Mouse (Mus musculus): Measurements from ENCODE around the gene Poc1b.
"Not testable (repeated sequence)": the region's sequence is repeated elsewhere in the genome, so short reads cannot be mapped to it uniquely, and the experiment has no call there.

Poc1b gene

DNA sequence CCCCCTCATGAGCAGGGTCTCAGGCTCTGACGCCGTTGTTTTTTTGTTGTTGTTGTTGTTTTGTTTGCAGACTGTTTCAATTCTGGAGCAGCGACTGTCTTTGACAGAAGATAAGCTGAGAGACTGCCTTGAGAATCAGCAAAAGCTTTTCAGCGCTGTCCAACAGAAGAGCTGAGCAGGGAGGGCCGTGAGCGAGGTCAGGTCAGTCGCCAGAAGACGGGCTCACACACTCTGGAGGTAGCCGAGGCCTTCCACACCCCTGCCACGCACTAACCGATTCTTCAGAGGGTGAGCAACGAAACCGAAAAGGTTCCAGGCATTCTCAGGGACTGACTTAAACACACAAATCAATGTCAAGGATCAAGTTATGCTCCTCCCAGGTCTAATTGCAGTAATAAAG lies 89.7 kb downstream of the Poc1b start:
- no peak for DNase-seq (ENCODE audit: low read depth)

DNA sequence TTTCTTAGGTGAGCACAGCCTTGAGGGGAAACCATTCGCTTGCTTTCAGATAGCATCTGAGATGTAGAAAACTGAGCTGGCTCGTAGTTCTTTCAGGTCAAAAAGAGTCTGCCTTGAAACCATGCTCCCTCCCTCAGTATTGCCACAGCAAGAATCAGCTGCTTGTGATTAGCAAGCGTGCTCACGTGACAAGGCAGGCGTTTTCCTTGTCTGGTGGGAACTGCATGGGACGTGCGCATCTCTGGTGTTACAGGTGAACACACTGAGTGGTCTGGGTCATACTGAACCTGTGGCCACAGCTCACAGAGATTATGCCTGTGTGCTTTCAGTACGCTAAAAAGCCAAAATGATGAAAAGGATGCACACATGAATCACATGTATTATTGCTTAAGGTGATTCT lies 90.3 kb downstream of the Poc1b start:
- DNase-seq (ENCODE audit: low read depth): no peak

DNA sequence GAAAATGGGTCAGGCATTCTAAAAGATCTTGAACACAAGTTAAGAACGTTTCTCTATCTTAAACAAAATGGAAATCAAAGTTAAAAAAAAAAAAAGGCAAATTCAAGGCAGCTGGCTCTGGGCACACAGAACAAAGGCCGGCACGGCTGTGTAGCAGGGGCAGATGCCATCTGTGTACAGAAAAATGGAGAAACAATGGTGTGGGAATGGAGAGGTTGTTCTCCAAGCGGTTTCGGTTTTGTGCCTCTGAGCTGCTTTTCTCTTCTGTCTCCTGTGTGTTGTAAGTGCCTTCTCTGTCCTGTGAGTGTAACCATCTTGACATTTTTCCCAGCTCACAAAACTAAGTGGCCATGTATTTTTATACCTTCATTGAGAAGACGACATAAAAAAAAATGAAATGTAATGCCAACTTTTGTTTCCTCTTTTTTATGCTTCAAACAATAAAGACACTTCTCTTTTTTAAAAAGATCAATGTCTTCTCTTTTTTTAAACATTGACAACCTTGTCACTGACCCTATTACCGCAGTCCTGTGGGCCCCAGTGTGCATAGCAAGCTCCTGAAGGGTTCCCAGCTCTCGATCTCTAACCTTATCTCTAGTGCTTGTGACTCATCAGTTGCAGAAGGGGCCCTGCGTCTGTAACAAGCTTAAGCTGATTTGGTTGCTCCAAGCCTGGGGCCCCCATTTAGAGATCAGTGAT lies 90.9 kb downstream of the Poc1b start:
- DNase-seq (ENCODE audit: low read depth): no peak

- no peak for DNase-seq (ENCODE audit: low read depth)
Observed at GRCm38 (mm10) chr10:99198946-99199345, 92.1 kb downstream of the Poc1b start.

DNA sequence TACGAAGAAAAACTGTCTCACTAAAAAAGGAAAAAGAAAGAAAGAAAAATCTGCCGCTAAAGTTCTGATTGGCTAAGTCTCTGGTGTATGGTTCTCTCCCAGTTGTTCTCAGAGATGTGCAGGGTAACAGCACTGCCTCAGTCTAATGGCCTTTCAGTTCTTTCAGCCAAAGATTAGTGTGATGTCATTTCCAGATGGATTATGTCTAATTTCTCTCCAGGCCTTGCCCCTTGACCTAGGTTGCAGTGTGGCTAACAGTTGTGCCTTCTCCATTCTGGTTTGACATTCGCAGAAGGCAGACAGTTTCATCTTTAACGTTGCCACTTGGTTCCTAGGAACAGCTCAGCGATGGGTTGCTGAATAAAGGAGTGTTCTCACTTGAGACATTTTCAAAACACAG lies 94.1 kb downstream of the Poc1b start:
- DNase-seq (ENCODE audit: low read depth): no peak

DNA sequence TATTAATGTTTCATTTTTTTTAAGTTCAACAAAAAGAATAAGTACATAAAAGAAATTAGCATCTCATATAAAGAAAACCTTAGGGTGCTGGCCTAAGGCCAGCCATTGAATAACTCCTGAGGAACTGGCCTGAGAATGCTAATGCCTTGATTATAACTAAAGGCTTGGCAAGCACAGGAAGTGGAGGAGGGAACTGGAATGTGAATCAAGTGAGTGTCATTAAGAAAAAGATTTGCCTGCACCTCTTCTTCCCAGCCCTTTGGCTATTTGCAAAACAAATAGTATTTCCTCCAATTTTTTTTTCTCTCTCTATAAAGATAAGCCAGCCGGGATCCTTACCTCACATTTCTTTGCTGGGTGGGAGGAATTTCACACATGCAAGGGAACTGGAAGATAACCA lies 95.0 kb downstream of the Poc1b start:
- no peak for DNase-seq (ENCODE audit: low read depth)

DNA sequence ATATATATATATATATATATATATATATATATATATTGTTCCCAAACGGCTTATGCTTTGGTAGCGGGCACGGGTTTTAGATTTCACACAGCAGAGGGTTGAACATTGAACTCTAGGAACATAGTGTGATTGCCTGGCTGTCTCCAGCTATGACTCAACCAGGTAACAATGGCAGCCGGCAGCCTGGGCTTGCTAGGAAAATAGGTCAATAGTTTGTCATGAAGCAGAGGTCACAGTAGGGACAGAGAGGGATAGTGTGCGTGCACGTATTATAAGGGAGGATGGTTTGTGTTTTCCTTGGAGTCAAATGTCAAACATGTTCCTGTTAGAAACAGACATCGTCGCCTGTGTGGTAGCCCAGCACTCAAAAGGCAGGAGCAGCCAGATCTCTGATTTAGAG lies 95.5 kb downstream of the Poc1b start:
- no peak for DNase-seq (ENCODE audit: low read depth)

DNA sequence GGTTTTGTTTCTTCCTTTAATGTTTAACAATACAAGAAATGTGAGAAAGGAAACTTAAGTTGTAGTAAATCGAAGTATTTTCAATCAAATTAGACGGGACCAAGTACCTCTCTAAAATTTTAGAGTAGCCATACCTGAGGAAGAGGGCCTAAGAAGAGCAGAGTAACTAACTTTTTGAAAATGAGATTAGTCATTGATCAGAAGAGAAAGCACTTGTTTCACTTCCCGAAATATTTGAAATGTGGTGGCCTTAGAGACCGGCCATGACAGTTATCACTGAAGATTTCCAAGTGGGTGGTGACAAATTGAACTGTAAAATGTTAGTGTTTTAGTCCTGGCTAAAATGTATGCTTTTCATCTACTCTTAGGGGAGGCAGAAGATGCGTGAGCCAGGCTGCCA lies 96.3 kb downstream of the Poc1b start:
- no peak for DNase-seq (ENCODE audit: low read depth)

DNA sequence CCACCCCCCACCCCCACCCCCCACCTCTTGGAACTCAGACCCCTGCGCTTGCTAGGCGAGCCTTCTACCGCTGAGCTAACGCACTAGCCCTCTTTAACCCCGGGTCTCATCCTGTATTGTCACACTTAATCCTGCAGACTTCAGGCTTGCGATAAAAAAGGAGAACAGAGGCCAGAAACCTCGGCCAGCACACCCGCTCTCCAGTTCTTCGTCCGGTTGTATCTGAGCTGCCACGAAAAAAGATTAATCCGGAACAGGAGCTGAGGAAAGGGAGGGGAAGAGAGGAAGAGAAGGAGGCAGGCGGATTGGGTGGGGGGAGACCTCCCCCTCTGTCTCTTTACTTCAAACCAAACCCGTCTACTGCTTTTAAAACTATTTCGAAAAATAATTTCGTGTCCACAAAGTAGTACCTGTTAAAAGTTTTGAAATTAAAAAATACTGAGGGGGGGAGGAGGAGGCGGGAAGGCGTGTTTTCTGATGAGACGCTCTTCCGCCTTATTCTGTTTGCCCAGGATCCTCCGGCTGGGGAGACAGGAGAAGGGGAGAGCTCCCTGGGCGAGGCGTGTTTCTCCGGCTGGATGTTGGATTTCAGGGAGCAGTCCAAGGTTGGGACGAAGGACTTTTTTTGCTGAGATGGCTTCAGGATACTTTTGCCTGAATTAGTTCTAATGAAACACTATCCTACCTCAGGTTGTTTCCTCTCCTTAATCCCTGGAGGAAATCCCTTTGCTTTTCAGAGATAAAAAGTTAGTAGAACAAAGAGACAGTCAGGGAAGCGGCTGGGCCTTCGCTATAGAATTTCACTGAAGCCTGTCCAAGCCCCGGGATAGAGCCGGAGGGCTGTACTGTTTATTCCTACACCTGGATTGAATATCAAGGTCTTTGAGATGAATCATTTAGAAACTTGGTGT lies 97.0 kb downstream of the Poc1b start:
- no peak for DNase-seq (ENCODE audit: low read depth)

- DNase-seq (ENCODE audit: low read depth): no peak
Observed at GRCm38 (mm10) chr10:99204553-99204952, 97.7 kb downstream of the Poc1b start.

DNA sequence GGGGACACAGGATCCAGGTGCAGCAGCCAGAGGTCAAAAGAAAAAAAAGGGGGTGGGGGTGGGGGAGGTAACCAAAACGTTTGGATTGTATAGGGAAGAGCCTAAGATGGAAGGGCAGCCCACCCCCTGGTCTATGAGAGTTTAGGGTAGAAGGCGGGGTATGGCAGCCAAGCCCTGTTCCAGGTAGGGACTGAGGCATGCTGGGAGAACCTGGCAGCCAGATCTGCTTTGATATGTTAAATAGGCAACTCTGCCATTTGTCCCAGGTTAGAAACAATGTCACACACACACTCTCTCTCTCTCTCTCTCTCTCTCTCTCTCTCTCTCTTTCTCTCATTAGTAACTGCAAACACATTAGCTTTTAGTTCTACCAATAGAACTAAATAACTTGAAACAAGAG lies 100.3 kb downstream of the Poc1b start:
- no peak for DNase-seq (ENCODE audit: low read depth)

DNA sequence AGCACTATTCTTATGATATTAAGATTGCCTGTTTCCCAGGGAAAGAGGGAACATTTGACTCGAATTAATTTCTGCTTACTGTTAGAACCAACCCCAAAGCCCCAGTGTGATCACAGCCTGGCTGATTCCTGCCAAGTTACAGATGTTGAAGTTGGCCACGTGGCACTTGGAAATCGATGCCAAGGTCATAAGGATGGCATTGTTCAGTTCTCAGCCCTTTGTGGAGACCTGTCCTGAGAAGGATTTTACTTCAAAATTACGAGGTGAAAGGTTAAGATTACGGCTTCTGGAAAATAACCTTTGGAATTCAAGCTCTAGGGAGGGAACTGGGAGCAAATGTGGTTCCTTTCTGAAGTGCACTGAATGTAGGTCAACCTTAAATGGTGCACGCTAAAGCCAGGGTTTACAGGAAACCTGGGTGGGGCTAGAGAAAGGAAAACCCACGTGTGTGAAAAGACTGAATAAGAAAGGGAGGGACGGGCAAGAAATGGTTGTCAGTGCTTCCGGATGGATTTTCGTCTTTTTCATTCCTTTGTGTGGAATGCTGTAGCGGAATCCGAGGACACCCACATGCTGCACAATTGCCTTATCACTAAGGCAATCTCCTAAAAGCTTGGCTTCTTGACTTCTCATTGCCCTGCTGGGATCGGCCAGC lies 102.4 kb downstream of the Poc1b start:
- no peak for DNase-seq (ENCODE audit: low read depth)

- DNase-seq (ENCODE audit: low read depth): no peak
Observed at GRCm38 (mm10) chr10:99211021-99211420, 104.2 kb downstream of the Poc1b start.

- no peak for DNase-seq (ENCODE audit: low read depth)
Observed at GRCm38 (mm10) chr10:99211503-99212265, 104.8 kb downstream of the Poc1b start.

DNA sequence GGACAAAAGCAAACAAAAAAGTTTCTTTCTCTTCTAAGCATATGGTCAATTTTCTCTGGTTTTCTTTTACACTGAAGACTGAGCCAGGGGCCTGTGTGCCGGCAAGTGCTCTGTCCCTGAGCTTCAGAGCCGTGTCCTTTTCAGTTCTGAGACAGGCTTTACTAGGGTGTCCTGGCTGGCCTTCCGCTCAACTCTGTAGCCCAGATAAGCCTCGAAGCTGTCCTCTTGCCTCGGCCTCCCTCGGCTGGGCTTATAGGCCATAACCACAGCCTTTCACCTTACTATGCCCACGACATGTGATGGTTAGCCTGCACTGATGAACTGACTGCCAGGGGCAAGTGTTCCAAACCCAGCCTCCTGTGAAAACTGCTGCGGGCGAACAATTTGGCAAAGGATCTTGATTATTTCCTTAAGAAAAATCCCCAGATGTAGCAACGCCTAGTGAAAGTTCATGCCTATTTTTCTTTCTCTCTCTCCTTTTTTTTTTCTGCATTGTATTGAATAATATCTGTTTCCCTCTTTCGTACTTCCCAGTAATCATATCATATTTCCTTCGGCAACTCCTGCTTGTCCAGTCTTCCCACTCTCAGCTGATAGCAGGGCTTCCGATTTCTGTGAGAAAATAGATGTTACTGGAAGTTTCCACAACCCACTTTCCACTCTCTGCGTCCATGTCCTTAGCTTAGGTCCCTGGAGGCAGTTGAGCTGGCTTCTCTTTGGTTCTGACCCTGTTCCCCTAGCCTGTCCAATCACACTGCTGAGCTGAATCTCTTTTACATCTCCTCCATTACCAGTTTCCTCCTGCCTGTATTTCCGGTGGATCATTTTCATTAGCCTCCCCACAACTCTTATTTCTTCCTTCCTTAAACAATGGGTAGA lies 107.8 kb downstream of the Poc1b start:
- no peak for DNase-seq (ENCODE audit: low read depth)

DNA sequence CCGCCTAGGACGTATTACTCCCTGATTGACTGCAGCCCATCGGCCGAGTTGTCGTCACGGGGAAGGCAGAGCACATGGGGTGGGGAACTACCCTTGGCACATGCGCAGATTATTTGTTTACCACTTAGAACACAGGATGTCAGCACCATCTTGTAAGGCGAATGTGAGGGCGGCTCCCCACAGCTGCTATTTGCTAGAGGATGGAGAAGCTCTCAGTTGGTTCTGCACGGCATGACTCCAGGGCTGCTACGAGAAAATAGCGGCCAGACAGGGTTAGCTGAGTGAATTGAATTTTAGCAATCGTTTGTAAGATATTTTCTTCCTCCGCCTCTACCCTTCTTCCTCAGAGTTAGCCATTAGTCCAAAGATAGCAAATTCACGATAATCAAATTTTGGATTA lies 109.7 kb downstream of the Poc1b start:
- not testable (repeated sequence) for DNase-seq (ENCODE audit: low read depth)

- DNase-seq (ENCODE audit: low read depth): no peak
Observed at GRCm38 (mm10) chr10:99221540-99221939, 114.7 kb downstream of the Poc1b start.

- DNase-seq (ENCODE audit: low read depth): no peak
Observed at GRCm38 (mm10) chr10:99222726-99223125, 115.9 kb downstream of the Poc1b start.

DNA sequence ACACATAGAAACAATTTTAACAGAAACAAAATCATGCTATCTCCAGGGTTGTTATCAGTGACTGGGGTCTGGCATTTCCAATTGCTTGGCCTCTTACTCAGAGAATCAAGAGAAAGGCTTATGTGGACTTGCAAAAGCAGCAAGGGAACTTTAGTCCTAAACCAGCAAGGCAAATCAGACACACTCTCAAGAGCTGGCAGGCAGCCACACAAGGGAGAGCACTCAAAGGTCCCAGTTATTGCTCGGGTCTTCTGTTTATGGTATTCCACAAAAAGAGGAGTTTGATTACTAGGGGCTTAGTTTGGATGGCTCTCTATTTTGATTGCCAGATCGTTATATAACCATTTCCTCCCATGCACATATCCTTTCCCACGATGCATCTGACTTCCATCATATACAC lies 117.4 kb downstream of the Poc1b start:
- no peak for DNase-seq (ENCODE audit: low read depth)

- DNase-seq (ENCODE audit: low read depth): no peak
Observed at GRCm38 (mm10) chr10:99226782-99227181, 119.9 kb downstream of the Poc1b start.

All from c-Kit-positive CD71-negative TER-119-negative erythroid progenitor cells, embryonic 14.5 days (primary cell).